In genomic region chr19:56134081-56134818, GRCm38 (mm10) we compare ENCODE assay signal across 8 mouse cellular contexts.
DNase-seq lines count a peak whose midpoint lies in the region; ATAC-seq and TF ChIP-seq lines count a peak whose summit lies in the region.

No protein-coding gene starts in this region.

- H3K4me2 ChIP-seq in embryonic facial prominence, embryonic 12.5 days (replicated peaks) = no peak overlapping the region
- H3K4me2 ChIP-seq in midbrain, embryonic 16.5 days (ENCODE audit: low read length) = peak overlapping the region; percentile 39
- H3K4me2 ChIP-seq in stomach, postnatal 0 days (replicated peaks; ENCODE audit: low read depth) = no peak overlapping the region

- intact Hi-C loops in left cerebral cortex, postnatal 36 days (cut with DNase I) = loop anchor here (2.0 to 10.0 kb wide), 3 partner anchors 237 to 797 kb away; no protein-coding TSS in a partner anchor

- H3K27me3 ChIP-seq in embryonic facial prominence, embryonic 12.5 days = peaks cover 4% of the 10 kb centered on the region; the same call in 1 of the 2 replicates
- 0 out of 2 replicates have a peak, but pooled peaks cover 3% of the 10 kb centered on the region for H3K27me3 ChIP-seq in midbrain, embryonic 16.5 days (ENCODE audit: control insufficient read depth, insufficient read depth, low read depth, low read length)
- no peaks in the 10 kb centered on the region for H3K27me3 ChIP-seq in stomach, postnatal 0 days (ENCODE audit: control insufficient read depth, insufficient read depth, low read length)

- TF ChIP-seq EP300 in stomach, postnatal 0 days (optimal IDR thresholded peaks at IDR 0.05) = no peak

- H3K4me3 ChIP-seq in embryonic facial prominence, embryonic 12.5 days = no peak overlapping the region
- H3K4me3 ChIP-seq in midbrain, embryonic 16.5 days (ENCODE audit: low read depth, low read length) = no peak overlapping the region
- H3K4me3 ChIP-seq in stomach, postnatal 0 days (ENCODE audit: low read depth, low read length) = no peak overlapping the region

- no peak overlapping the region for H3K27ac ChIP-seq in embryonic facial prominence, embryonic 12.5 days
- peak overlapping the region; percentile 23; the same call in 1 of the 2 replicates for H3K27ac ChIP-seq in midbrain, embryonic 16.5 days (ENCODE audit: low read length)
- no peak overlapping the region for H3K27ac ChIP-seq in stomach, postnatal 0 days (replicated peaks)

- peak; percentile 7 to 21 for DNase-seq in spleen, adult 18-20 months
- no peak for DNase-seq in spleen, postnatal 14 days (ENCODE audit: low spot score in 2 of 2)
- DNase-seq in heart, adult 18-20 months = peak; percentile 66 to 76
- DNase-seq in kidney, adult 11 months = peak; percentile 51
- peak; percentile 74 to 78 for DNase-seq in left cerebral cortex, postnatal 36 days (ENCODE audit: low spot score in 2 of 2)
- peak; percentile 82 for DNase-seq in stomach, postnatal 0 days (ENCODE audit: low spot score)

- WGBS in embryonic facial prominence, embryonic 12.5 days = 12% methylated on average over 17 of the region's 17 CpGs
- 7% methylated on average over 17 of the region's 17 CpGs for WGBS in midbrain, embryonic 16.5 days
- WGBS in stomach, postnatal 0 days = 20% methylated on average over 17 of the region's 17 CpGs

- TF ChIP-seq CTCF in stomach, postnatal 0 days (IDR thresholded peaks at IDR 0.05; ENCODE audit: low read depth) = peak; percentile 98

- no peaks in the 10 kb centered on the region for H3K36me3 ChIP-seq in embryonic facial prominence, embryonic 12.5 days
- H3K36me3 ChIP-seq in midbrain, embryonic 16.5 days (ENCODE audit: control insufficient read depth, insufficient read depth, low read length) = no peaks in the 10 kb centered on the region
- no peaks in the 10 kb centered on the region for H3K36me3 ChIP-seq in stomach, postnatal 0 days (ENCODE audit: control insufficient read depth, insufficient read depth, low read length)

- no peaks in the 10 kb centered on the region for H3K9me3 ChIP-seq in embryonic facial prominence, embryonic 12.5 days
- H3K9me3 ChIP-seq in midbrain, embryonic 16.5 days (replicated peaks; ENCODE audit: control insufficient read depth, low read length, poor library complexity, severe bottlenecking) = no peaks in the 10 kb centered on the region
- H3K9me3 ChIP-seq in stomach, postnatal 0 days (ENCODE audit: control insufficient read depth, low read length) = no peaks in the 10 kb centered on the region

- H3K9ac ChIP-seq in embryonic facial prominence, embryonic 12.5 days = no peak overlapping the region; the same call in 1 of the 2 replicates
- H3K9ac ChIP-seq in midbrain, embryonic 16.5 days (ENCODE audit: low read depth, low read length) = peak overlapping the region; percentile 32; the same call in 1 of the 2 replicates
- no peak overlapping the region for H3K9ac ChIP-seq in stomach, postnatal 0 days (ENCODE audit: low read length)

- H3K4me1 ChIP-seq in embryonic facial prominence, embryonic 12.5 days = peaks cover 20% of the 10 kb centered on the region; the same call in 1 of the 2 replicates
- H3K4me1 ChIP-seq in midbrain, embryonic 16.5 days (ENCODE audit: control insufficient read depth, insufficient read depth, low read length) = peaks cover 24% of the 10 kb centered on the region
- no peaks in the 10 kb centered on the region for H3K4me1 ChIP-seq in stomach, postnatal 0 days (replicated peaks; ENCODE audit: control insufficient read depth, insufficient read depth)

- ATAC-seq in embryonic facial prominence, embryonic 12.5 days (ENCODE audit: insufficient number of reproducible peaks, insufficient read depth, low FRiP score, low TSS enrichment) = peak; percentile 90
- peak; percentile 96 for ATAC-seq in midbrain, embryonic 16.5 days
- ATAC-seq in stomach, postnatal 0 days (ENCODE audit: low FRiP score, low TSS enrichment) = peak; percentile 87

Comparison
In these comparisons a context has a peak if more than half of its experiments do, and no peak if none do; other contexts are left out.
1. DNase-seq: peak in spleen, adult 18-20 months (2 of 2), heart, adult 18-20 months (2 of 2), kidney, adult 11 months (single experiment), left cerebral cortex, postnatal 36 days (2 of 2) and stomach, postnatal 0 days (single experiment); none in spleen, postnatal 14 days (0 of 2).
2. Peak in every context shown above with its lines, with median percentiles within 50 percentile points of each other: ATAC-seq.